Mouse (Mus musculus): Measurements from ENCODE around the gene Acad10. TPM values are rescaled to one million over a fixed set of nuclear protein-coding genes. Genes with fewer than 3 reads are reported as not detected.
A peak's percentile ranks its signal among the peaks of the same experiment; 100 is the strongest.
"Not testable (repeated sequence)": the region's sequence is repeated elsewhere in the genome, so short reads cannot be mapped to it uniquely, and the experiment has no call there.

Acad10 gene
- total RNA-seq (2017), result 1.7 to 3.4 TPM (median 2.6 TPM) in 3 replicates

DNA sequence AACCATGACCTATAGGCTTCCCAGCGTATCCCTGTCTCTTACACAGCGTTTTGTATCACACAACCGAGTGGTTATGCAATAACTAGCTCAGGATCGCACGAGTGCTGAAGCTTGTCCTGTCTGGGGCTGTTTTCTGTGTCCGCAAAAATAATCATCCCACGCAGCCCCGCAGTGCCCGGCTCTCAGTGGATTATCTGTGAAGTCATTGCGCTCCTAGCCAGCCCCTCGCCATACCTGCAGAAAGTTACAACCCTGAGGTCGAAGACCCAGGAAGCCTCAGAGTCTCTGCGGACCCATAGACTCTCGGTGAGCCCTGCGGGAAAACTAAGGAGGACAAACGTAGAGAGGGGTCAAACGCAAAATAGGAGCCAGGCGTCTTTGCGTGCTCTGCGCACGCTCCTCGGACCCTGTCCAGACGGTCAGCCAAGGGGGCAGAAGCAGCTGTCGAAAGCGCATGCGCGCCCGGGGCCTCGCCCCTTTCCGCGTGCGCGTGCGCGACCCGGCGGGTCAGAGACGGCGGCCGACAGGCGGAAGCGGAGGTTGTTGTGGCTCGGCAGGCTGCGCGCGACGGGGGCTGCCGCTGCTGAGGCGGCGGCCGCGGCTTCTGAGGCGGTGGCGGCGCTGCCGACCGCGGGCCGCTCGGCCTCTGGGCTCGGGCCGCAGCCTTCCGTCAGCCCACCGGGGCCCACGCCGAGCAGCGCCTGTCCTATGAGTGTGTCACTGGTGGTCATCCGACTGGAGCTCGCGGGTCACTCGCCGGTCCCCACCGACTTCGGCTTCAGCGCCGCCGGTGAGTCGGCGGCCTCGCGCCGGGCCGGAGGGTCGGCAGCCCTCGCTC lies at the start of gene Acad10, which contains the start of gene Brap:
Gene Acad10 (minus strand): TSS at position 456 of the 838 bp plus-strand sequence.
Gene Brap (plus strand): TSS at position 505 of the 838 bp plus-strand sequence.
- ATAC-seq (replicated peaks; ENCODE audit: insufficient number of reproducible peaks, low FRiP score, low TSS enrichment, poor library complexity, severe bottlenecking), result peak; percentile 75

DNA sequence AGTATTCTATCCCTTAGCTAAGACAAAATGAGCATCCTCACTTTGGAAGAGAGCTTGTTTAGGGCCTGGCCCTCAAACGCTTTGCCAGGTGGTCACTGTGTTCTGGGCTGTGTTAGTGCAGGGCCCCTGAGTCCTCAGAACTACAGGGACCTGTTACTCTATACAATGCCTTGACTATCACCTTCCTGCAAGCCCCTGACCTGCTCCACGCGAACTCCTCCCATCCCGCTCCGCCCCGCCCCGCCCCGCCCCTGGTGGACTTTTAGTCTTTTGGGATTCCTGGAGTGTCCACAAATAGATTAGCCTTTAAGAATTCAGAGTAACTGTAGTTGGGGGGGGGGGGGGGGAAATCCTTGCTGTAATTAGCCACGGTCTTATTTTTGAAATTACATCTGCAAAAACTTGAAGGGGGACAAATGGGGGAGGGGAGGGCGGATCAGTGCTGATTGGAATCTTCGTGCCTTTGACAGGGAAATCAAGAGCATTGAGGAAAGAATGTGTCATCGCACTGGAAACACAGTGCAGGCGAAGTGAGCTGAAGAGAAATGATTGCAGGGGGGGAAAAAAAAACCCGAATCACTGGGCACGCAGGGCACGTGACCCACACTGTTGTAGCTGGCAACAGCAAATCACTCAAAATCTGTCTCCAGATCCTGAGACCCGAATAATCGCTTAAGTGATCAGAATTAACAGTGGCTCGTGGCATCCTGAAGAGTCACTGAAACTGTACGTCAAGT lies 44.4 kb upstream of the Acad10 start:
- no peak for ATAC-seq (replicated peaks; ENCODE audit: insufficient number of reproducible peaks, low FRiP score, low TSS enrichment, poor library complexity, severe bottlenecking)

- no peak for ATAC-seq (replicated peaks; ENCODE audit: insufficient number of reproducible peaks, low FRiP score, low TSS enrichment, poor library complexity, severe bottlenecking)
Measured at GRCm38 (mm10) chr5:121703341-121703740, 43.0 kb upstream of the Acad10 start.

DNA sequence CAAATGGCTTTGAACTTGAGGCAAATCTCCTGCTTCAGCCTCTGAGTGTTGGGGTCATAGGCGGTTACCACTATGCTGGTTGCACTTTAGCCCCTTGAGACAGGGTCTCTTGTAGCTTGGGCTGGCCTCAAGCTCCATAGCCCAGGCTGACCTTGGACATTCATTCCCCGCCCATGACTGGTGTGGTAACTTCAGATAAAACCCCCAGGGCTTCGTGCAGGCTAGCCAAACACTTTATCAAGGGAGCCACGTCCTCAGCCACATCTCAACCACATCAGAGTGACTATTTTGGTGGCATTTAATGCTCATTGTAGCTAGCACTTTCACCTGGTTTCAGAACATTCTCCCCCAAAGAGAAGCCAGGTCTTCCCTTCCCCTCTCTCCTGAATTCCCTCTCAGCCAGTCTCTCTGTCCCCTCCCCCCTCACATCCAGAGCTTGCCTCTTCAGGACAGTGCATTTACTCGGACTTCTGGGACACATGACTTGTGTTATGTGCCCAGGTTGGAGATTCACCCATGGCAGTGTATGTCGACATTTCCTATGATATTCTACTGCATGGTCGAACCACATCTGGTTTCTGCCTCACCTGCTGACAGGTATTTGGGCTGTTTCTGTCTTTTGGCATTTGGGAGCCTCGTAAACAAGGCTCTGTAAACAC lies 40.9 kb upstream of the Acad10 start:
- no peak for ATAC-seq (replicated peaks; ENCODE audit: insufficient number of reproducible peaks, low FRiP score, low TSS enrichment, poor library complexity, severe bottlenecking)

GRCm38 (mm10) chr5:121700496-121700895 lies 40.2 kb upstream of the Acad10 start:
- ATAC-seq (replicated peaks; ENCODE audit: insufficient number of reproducible peaks, low FRiP score, low TSS enrichment, poor library complexity, severe bottlenecking), result no peak

DNA sequence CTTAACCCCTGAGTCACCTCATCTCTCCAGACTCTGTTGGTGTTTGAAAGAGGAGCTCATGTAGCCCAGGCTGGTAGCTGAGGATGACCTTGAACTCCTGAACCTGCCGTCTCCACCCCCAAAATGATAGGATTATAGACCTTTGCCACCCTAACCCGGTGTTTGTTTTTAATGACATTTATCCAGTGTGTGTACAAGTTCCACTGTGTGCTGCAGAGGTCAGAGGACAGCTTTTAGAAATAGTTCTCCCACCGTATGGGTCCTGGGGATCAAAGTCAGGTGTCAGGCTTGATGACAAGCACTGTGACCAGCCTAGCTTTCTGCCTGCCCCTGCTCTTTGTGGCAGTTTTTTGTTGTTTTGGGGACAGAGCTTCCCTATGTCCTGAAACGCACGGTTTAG lies 39.6 kb upstream of the Acad10 start:
- ATAC-seq (replicated peaks; ENCODE audit: insufficient number of reproducible peaks, low FRiP score, low TSS enrichment, poor library complexity, severe bottlenecking), result no peak

DNA sequence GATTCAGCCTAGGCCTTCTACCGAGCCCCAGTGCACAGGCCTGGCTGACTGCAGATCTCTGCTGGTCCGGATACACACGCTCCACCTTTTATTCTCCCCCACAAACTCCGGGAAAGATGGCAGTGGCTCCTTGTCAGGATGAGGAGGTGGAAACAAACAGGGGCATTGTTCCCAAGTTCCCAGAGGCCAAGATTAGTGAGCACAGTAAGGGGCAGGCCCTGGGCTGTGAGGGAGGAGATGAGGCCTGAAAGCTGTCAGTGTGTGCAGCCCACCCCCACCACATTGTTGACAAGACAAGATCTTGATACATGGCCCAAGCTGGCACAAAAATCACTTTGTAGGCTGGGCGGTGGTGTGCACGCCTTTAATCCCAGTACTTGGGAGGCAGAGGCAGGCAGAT lies 36.4 kb upstream of the Acad10 start:
- ATAC-seq (replicated peaks; ENCODE audit: insufficient number of reproducible peaks, low FRiP score, low TSS enrichment, poor library complexity, severe bottlenecking), result no peak

GRCm38 (mm10) chr5:121692897-121693296 lies 32.6 kb upstream of the Acad10 start:
- ATAC-seq (replicated peaks; ENCODE audit: insufficient number of reproducible peaks, low FRiP score, low TSS enrichment, poor library complexity, severe bottlenecking), result no peak

- not testable (repeated sequence) for ATAC-seq (replicated peaks; ENCODE audit: insufficient number of reproducible peaks, low FRiP score, low TSS enrichment, poor library complexity, severe bottlenecking)
Measured at GRCm38 (mm10) chr5:121691436-121691835, 31.1 kb upstream of the Acad10 start.

DNA sequence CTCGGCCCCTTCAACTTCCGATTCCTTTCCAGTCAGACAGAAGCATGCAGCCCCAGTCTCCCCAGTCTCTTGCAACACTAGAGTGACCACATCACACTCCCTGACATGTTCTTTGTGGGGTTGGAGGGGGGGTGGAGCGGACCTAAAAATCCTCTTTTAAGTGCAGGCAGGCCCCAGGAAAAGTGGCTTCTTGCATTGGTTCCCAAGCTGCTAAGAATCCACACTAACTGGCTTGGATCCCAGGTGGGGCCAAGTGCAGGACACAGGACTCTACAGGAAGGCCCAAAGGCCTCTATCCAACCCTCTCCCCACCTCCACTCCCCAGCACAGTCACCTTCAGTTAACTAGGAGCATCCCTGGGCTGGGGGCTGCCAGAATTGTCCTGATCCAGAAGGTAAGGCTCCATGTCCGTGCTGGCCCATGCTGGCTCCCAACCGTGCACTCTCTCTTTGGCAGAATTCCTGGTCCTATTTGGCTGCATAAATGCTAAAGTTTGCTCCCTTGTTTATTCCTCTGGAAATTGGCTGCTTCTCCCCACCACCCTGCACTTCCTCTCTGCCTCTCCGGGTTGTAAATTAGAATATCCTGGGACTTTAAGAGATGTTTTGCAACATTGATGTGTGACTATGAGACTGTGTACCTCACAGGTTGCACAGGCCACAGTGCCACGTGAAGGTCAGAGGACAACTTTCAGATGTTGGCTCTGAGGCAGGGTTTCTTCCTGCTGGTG lies 30.3 kb upstream of the Acad10 start:
- no peak for ATAC-seq (replicated peaks; ENCODE audit: insufficient number of reproducible peaks, low FRiP score, low TSS enrichment, poor library complexity, severe bottlenecking)

DNA sequence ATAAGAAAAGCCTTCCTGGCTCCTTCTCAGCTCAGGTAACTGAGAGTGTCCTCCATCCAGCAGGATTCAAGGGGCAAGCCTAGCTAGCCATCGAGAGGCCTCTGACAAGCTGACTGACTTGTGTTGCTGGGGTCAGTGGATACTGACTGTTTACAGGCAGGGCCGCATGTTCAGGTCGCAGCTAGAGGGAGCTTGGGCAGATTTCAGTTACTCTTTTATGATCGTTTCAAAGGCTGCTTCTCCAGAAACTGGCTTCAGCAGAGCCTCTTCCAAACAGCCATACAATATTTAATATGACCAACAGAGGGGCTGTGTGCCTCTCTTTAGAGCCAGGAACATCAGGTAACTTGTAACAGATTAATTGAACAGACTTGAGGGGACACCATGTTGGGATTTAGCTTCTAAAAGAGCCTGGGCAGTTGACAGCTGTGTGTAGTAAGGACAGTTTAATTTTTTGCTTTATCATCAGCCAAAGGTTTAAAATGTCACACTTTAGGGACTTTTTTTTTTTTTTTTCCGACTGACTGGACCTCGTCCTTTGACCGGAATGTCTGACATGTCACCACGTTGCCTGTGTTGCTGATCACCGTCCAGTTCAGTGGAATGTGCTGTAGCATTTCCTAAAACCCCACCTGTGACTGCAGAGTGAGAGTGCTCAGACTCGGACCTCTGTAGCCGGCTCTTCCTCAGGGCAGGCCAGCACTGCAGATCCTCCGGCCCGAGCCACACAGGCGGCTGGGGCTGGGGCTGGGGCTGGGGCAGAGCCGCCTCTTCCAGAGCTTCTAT lies 26.0 kb upstream of the Acad10 start:
- ATAC-seq (replicated peaks; ENCODE audit: insufficient number of reproducible peaks, low FRiP score, low TSS enrichment, poor library complexity, severe bottlenecking), result no peak

DNA sequence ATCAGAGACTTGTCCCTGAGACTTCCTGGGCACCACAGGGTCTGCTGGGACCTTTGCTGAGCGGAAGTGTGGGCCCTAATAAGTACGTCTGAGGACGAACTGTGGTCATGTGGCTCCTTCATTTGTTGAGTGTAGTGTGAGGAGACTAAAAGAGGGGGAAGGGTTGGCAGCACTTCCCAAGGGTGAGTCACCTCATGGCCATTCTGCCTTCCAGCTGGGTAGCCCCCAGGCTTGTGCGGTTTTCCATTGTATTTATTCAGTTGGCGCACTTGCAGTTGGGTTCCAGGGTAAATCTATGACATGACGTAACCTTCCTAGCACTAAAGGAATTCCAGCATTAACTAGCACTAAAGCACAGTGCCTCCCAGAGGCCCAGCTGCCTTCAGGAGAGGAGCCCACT lies 25.2 kb upstream of the Acad10 start:
- ATAC-seq (replicated peaks; ENCODE audit: insufficient number of reproducible peaks, low FRiP score, low TSS enrichment, poor library complexity, severe bottlenecking), result no peak

DNA sequence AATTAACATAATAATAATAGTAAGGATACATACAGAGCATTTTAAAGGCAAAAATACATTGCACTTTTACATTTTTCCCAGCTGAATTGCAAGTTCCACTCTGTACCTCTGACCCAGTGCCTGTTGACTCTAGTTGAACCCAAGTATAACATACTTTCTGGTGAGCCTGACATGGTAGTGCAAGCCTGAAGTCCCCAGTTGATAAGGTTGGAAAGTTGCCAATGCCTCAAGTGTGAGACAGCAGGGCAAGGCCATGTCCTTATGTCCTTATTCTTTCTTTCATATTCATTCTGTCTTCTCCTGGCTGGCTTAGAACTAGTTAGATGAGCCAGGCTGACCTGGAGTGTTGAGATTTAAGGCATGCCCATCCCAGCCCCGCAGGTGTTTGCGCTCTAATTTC lies 21.9 kb upstream of the Acad10 start:
- no peak for ATAC-seq (replicated peaks; ENCODE audit: insufficient number of reproducible peaks, low FRiP score, low TSS enrichment, poor library complexity, severe bottlenecking)

GRCm38 (mm10) chr5:121670412-121670811 lies 10.1 kb upstream of the Acad10 start:
- ATAC-seq (replicated peaks; ENCODE audit: insufficient number of reproducible peaks, low FRiP score, low TSS enrichment, poor library complexity, severe bottlenecking), result no peak

- no peak for ATAC-seq (replicated peaks; ENCODE audit: insufficient number of reproducible peaks, low FRiP score, low TSS enrichment, poor library complexity, severe bottlenecking)
Measured at GRCm38 (mm10) chr5:121668411-121668810, 8.1 kb upstream of the Acad10 start.

GRCm38 (mm10) chr5:121667067-121667466 lies 6.8 kb upstream of the Acad10 start:
- no peak for ATAC-seq (replicated peaks; ENCODE audit: insufficient number of reproducible peaks, low FRiP score, low TSS enrichment, poor library complexity, severe bottlenecking)

DNA sequence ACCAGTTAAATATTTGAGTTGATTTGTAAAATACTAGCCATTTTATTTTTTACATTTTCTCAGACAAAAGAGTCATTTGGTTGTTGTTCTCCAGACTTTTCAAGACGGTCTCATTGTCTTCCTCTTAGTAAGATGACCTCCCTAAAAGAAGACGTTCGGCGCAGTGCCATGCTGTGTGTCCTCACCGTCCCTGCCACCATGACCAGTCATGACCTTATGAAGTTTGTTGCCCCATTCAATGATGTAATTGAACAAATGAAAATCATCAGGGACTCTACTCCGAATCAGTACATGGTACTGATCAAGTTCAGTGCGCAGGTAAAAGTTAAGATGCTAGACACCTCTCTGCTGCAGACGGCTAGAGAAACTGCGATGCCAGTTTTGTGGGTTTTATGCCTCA lies 4.7 kb upstream of the Acad10 start:
- ATAC-seq (replicated peaks; ENCODE audit: insufficient number of reproducible peaks, low FRiP score, low TSS enrichment, poor library complexity, severe bottlenecking), result no peak

GRCm38 (mm10) chr5:121664078-121664477 lies 3.8 kb upstream of the Acad10 start:
- no peak for ATAC-seq (replicated peaks; ENCODE audit: insufficient number of reproducible peaks, low FRiP score, low TSS enrichment, poor library complexity, severe bottlenecking)
